Mouse (Mus musculus) liver, postnatal 0 days (tissue): ENCODE measurements around the gene Lhfpl5. TPM values are rescaled to one million over a fixed set of nuclear protein-coding genes. Genes with fewer than 3 reads are reported as not detected.

Experiments
- ATAC-seq: fragments of 200-750 bp; cut with Nextera tagmentation; 2 replicates; pipeline ENCODE4 v1.8.0; 2017; ENCODE audit warnings: mild to moderate bottlenecking, moderate library complexity
- DNase-seq: peaks from one replicate; pipeline ENCODE4 v3.0.0-alpha.2; 2016
- H3K27ac ChIP-seq: fragments of 300-500 bp; sonication (generic); 2 replicates; pipeline ENCODE4 v1.5.1; 2014; ENCODE audit warnings: antibody characterized with exemption, moderate library complexity, mild to moderate bottlenecking, low read depth
- H3K27me3 ChIP-seq: fragments of 300-500 bp; sonication (generic); 2 replicates; pipeline ENCODE4 v1.6.1; 2014; ENCODE audit warnings: low read length, control low read depth, mixed read lengths; ENCODE audit not compliant: insufficient read depth
- H3K36me3 ChIP-seq: fragments of 300-500 bp; sonication (generic); replicated peaks from 2 replicates; pipeline ENCODE4 v1.6.1; 2014; ENCODE audit warnings: mild to moderate bottlenecking, control low read depth, low read length, moderate library complexity, mixed read lengths; ENCODE audit not compliant: insufficient read depth
- H3K4me1 ChIP-seq: fragments of 300-500 bp; sonication (generic); 2 replicates; pipeline ENCODE4 v1.6.1; 2014; ENCODE audit warnings: antibody characterized with exemption, mild to moderate bottlenecking, control low read depth; ENCODE audit not compliant: insufficient read depth
- H3K4me2 ChIP-seq: fragments of 300-500 bp; sonication (generic); 2 replicates; pipeline ENCODE4 v1.6.1; 2014; ENCODE audit warnings: low read depth, mild to moderate bottlenecking, low read length, moderate library complexity, mixed read lengths
- H3K4me3 ChIP-seq: fragments of 300-500 bp; sonication (generic); 2 replicates; pipeline ENCODE4 v1.5.1; 2014; ENCODE audit warnings: low read depth, low read length
- H3K9ac ChIP-seq: fragments of 300-500 bp; sonication (generic); replicated peaks from 2 replicates; pipeline ENCODE4 v1.6.1; 2014; ENCODE audit warnings: mild to moderate bottlenecking, moderate library complexity
- H3K9me3 ChIP-seq: fragments of 300-500 bp; sonication (generic); 2 replicates; pipeline ENCODE4 v1.6.1; 2016; ENCODE audit warnings: mild to moderate bottlenecking, control low read depth, low read length, mixed read lengths
- CTCF ChIP-seq: sonication (generic); IDR thresholded peaks from 2 replicates; pipeline ENCODE4 v1.5.1; 2016; ENCODE audit warnings: antibody characterized with exemption, low read depth
- EP300 ChIP-seq: IDR thresholded peaks from 2 replicates; pipeline ENCODE4 v1.6.1; 2016; ENCODE audit warnings: antibody characterized with exemption, low read depth, mild to moderate bottlenecking
- WGBS: fragments of 180-500 bp; shearing (Covaris S2); extraction: QIAGEN DNeasy Blood & Tissue Kit; methylation state at CpG from one replicate; pipeline ENCODE4 v1.1.7; 2014; ENCODE audit not compliant: insufficient replicate concordance; 5-methylcytosine and 5-hydroxymethylcytosine counted together
- polyA plus RNA-seq: library from polyadenylated mRNA; unstranded; fragments of >200 nt; fragmentation: Nextera tagmentation; extraction: Ambion mirVana; gene quantifications from 2 replicates; pipeline ENCODE4 v1.2.1, GENCODE M21; 2015

The Lhfpl5 gene
- polyA plus RNA-seq, 1 experiment from 2014 or later: not detected

DNA sequence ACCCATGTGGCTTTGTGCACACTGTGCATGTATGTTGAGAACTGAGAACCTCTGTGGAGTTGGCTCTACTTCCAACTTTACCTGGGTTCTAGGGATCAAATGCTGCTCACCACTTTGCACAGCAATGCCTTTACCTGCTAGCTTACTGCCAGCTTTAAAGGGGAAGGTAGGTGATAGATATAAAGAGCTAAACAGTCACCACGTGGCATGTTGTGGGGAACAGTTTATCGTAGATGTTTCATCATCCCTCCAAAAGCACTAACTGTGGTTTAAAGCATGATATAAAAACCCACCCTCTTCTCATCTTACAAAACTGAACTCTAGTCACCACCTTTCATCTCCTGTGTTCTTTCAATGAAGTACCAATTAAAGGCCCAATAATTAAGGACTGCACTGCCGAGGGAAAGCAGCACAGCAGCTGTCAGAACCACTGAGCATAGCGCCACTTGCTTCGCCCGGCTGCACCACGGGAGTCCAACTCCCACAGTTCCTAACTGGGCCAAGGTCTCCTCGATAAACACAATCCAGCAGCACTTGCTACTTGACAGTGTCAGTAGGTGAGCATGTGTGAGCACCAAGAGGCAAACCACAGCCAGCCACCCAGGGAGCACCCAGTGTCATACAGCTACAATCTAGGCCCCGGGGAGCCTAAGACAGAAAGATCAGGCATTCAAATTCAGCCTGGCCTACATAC, 26.3 kb downstream of the Lhfpl5 start:
- Histone ChIP-seq H3K27me3 (no peaks in the 10 kb centered on the region), H3K4me2 (no peak overlapping the region), H3K36me3 (peaks cover 70% of the 10 kb centered on the region), H3K9me3 (no peaks in the 10 kb centered on the region), H3K4me1 (no peaks in the 10 kb centered on the region), H3K27ac (no peak overlapping the region), H3K9ac (no peak overlapping the region), H3K4me3 (no peak overlapping the region)
- no peak for TF ChIP-seq CTCF
- no peak for TF ChIP-seq EP300
- no peak for DNase-seq
- 83% methylated on average over 9 of the region's 9 CpGs for WGBS
- no peak for ATAC-seq

DNA sequence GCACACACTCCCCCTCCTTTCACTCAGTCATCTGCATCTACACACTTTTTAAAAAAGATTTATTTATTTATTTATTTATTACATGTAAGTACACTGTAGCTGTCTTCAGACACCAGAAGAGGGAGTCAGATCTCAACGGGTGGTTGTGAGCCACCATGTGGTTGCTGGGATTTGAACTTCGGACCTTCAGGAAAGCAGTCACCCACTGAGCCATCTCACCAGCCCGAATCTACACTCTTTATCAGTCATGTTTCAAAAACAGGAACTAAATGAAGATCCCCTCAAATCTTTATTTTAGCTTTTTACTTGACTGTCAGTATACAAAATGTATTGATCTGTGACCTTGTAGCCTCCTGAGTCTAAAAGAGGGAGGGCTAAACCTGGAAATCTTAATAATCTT, 34.1 kb downstream of the Lhfpl5 start:
- H3K27ac ChIP-seq: no peak overlapping the region
- peaks cover 29% of the 10 kb centered on the region for H3K36me3 ChIP-seq
- H3K9me3 ChIP-seq: no peaks in the 10 kb centered on the region
- H3K27me3 ChIP-seq: no peaks in the 10 kb centered on the region
- ATAC-seq (no peak), DNase-seq (no peak)
- no peak overlapping the region for H3K4me2 ChIP-seq
- TF ChIP-seq CTCF: no peak
- TF ChIP-seq EP300: no peak
- H3K4me1 ChIP-seq: no peaks in the 10 kb centered on the region
- WGBS: 33% methylated on average over 3 of the region's 3 CpGs
- no peak overlapping the region for H3K4me3 ChIP-seq
- no peak overlapping the region for H3K9ac ChIP-seq

DNA sequence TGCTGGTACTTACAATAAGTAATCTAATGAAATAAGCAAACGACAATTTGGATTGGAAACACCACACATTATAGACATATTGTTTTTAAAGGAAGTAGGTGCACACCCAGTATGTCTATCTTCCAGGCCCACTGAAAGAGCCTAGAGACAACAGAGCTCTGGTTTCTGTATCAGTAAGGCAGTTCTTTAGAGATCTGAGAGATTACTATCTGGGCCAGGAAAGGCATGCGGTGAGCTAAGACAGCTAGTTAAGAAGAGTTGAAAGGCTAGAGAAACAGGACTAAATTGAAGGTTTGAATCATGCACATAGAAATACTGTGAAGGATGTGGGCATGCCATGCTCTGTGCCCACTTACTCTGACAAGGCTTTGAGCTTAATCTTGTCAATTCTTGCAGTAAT, 37.2 kb downstream of the Lhfpl5 start:
- DNase-seq: no peak
- Histone ChIP-seq H3K36me3 (peaks cover 14% of the 10 kb centered on the region; the same call in 1 of the 2 replicates), H3K27me3 (no peaks in the 10 kb centered on the region), H3K9me3 (no peaks in the 10 kb centered on the region), H3K4me2 (no peak overlapping the region), H3K27ac (no peak overlapping the region), H3K4me3 (no peak overlapping the region), H3K9ac (no peak overlapping the region), H3K4me1 (peaks cover 10% of the 10 kb centered on the region)
- ATAC-seq: no peak
- WGBS: 53% methylated on average over 2 of the region's 2 CpGs
- TF ChIP-seq CTCF (no peak), EP300 (no peak)

DNA sequence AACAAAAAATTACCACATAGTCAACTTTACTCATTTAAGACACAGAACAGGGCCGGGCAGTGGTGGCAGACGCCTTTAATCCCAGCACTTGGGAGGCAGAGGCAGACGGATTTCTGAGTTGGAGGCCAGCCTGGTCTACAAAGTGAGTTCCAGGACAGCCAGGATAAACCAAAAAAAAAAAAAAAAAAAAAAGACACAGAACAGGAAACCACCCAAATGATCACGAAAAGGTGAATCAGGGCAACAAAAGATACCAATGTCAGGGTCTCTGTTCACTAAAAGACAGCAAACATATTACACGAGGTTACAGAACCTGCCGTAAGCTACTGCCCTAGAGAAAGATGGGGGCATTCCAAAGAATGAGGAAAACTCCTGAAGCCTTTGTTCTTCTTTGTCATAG, 37.7 kb downstream of the Lhfpl5 start:
- Histone ChIP-seq H3K4me2 (no peak overlapping the region), H3K4me3 (no peak overlapping the region), H3K9ac (no peak overlapping the region), H3K27ac (no peak overlapping the region), H3K9me3 (no peaks in the 10 kb centered on the region), H3K36me3 (peaks cover 9% of the 10 kb centered on the region; the same call in 1 of the 2 replicates), H3K4me1 (peaks cover 15% of the 10 kb centered on the region), H3K27me3 (no peaks in the 10 kb centered on the region)
- WGBS: 73% methylated on average over 6 of the region's 6 CpGs
- TF ChIP-seq EP300 (no peak), CTCF (no peak)
- ATAC-seq (no peak), DNase-seq (no peak)

GRCm38 (mm10) chr17:28615332-28615731, 39.9 kb downstream of the Lhfpl5 start:
- Histone ChIP-seq H3K9me3 (no peaks in the 10 kb centered on the region), H3K4me2 (no peak overlapping the region), H3K27ac (no peak overlapping the region), H3K27me3 (no peaks in the 10 kb centered on the region), H3K9ac (no peak overlapping the region), H3K36me3 (peaks cover 11% of the 10 kb centered on the region; the same call in 1 of the 2 replicates), H3K4me1 (peaks cover 22% of the 10 kb centered on the region), H3K4me3 (no peak overlapping the region)
- DNase-seq (no peak), ATAC-seq (no peak)
- TF ChIP-seq EP300 (no peak), CTCF (no peak)
- WGBS: 89% methylated on average over 4 of the region's 4 CpGs

- Histone ChIP-seq H3K36me3 (peaks cover 11% of the 10 kb centered on the region; the same call in 1 of the 2 replicates), H3K4me1 (peaks cover 36% of the 10 kb centered on the region), H3K27ac (no peak overlapping the region), H3K27me3 (no peaks in the 10 kb centered on the region), H3K4me2 (no peak overlapping the region), H3K9me3 (no peaks in the 10 kb centered on the region), H3K9ac (0 out of 2 replicates have a peak overlapping the region, but pooled peaks have one; percentile 26), H3K4me3 (no peak overlapping the region)
- 50% methylated on average over 10 of the region's 10 CpGs for WGBS
- DNase-seq: no peak
- no peak for ATAC-seq
- no peak for TF ChIP-seq EP300
- no peak for TF ChIP-seq CTCF
Observed at GRCm38 (mm10) chr17:28617636-28618035, 42.2 kb downstream of the Lhfpl5 start.
